Mouse (Mus musculus) liver, postnatal 0 days (tissue): ENCODE results near the gene Lamc2.

ENCODE experiments used
- CTCF ChIP-seq: sonication (generic); IDR thresholded peaks from 2 replicates; pipeline ENCODE4 v1.5.1; 2016; ENCODE audit warnings: antibody characterized with exemption, low read depth
- EP300 ChIP-seq: IDR thresholded peaks from 2 replicates; pipeline ENCODE4 v1.6.1; 2016; ENCODE audit warnings: antibody characterized with exemption, low read depth, mild to moderate bottlenecking

GRCm38 (mm10) chr1:153084191-153084590, 102.1 kb downstream of the Lamc2 start:
- no peak for TF ChIP-seq CTCF
- no peak for TF ChIP-seq EP300
